Mouse (Mus musculus) lung, postnatal 36 days (tissue): ENCODE data around the gene Slc6a21.
A peak's percentile ranks its signal among the peaks of the same experiment; 100 is the strongest.

ENCODE experiments used
- DNase-seq: peaks from one replicate; pipeline ENCODE4 v3.0.0; 2022; ENCODE audit warnings: mixed read lengths

Gene Slc6a21

DNA sequence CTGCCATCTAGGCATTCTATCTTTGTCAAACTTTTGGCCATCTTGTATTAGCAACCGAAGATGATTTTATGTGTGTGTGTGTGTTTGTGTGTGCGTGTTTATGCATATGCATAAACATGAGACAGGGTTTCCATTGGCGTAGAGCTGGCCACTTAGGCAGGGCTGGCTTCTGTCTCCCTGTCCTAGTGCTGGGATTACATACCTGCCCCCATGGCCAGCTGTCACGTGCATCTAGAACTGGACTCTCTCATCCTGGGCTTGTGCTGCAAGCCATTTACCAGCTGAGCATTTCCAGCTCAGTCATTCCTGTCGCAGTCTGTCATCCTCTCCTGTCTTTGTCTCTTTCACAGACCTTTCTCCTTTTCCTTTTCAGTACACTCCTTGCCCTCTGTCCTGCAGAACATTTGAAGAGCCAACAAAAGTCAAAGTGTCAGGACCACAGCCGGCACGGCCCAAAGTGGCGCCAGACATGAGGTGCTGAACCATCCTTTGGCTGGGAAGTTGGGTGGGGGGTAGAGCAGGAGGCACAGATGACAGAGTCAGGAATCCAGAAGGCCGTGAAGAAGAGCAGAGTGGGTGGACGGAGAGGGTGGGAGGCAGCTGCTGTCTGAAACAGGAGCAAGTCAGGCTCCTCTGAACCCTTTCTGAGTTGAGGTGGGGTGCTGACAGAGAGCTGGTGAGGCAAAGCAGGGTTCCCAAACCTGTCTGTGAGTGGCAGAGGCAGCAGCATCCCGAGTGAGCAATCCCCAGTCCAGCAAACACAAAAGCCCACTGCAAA lies 20.1 kb upstream of the Slc6a21 start:
- no peak for DNase-seq

DNA sequence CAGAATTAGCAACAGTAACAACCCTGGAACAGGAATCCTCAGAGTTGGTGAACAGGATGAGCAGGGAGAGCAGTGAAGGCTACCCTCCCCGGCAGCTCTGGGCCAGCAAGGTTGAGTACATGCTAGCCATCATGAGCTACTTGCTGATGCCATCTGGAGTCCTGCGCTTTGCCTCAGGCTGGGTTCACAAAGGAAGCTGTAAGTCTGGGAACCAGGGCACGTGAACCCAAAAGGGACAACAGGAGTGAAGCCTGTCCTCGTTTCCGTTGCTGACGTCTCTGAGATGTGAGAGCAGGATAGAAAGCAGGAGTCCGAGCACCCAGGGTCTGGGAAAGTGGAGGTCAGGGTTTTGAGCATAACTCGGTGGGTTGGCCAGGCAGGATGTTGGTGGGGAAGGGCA lies 18.0 kb upstream of the Slc6a21 start:
- no peak for DNase-seq

DNA sequence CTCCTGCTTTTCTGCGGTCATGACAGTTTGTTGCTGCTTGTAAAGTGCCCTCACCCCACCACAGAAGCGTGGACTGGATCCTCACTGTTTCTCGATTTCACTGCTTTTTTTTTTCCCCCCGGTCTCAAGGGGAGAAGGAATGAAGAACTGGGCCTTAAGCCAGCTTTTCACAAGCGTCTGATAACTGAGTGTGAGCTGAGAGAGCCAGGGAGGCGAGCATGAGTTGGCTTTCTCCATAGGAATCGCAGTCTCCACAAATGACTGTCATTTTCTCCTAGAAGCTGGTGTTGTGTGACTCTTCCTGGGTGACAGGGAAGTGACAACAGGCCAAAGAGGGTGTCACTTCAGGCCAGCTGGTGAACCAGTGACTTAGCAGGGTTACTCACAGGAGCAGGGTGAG lies 15.0 kb upstream of the Slc6a21 start:
- no peak for DNase-seq

DNA sequence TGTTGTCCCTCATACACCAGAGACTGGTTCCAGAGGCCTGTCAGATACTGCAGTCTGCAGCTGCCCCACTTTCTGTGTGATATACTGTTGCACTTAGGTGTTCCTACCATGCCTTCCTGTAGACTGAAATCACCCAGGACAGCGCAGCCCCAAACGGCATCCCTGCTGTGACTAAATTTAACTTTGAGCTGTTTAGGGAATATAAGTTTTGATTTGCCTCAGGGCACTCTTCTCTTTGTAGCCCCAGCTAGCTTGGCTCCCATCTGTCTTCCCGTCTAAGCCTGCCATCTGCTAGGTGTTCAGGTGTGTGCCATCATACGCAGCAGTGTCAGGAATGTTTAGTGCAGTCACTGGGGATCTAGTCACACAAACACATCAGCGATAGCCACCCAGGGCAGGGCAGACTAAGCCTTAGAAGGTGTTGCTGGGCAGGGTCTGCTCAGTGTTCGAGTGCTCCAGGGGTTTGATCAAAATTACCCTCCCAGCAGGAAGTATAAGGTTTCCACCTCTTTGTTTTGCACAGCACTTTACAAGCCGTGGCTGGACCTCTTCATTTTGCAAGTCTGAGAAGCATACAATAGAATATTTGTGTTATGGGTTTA lies 14.2 kb upstream of the Slc6a21 start:
- DNase-seq, result no peak

DNA sequence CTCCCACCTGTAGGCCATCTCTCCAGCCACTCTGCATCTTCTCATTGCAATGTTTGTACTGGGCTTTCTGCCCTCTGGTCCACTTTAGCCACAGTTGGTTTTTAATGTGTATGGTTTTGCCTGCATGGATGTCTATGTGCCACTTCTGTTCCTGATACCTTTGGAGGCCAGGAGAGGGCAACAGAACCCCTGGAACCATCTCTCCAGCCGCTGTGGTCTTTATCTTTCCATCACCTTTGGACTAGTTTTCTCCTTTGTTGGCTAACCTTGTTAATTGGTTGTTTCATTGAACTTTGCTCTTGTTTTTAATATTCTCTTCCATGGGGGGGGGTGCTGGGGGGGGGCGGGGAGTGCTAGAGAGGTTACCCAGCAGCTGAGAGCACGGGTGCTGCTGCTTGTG lies 13.0 kb upstream of the Slc6a21 start:
- DNase-seq, result no peak

DNA sequence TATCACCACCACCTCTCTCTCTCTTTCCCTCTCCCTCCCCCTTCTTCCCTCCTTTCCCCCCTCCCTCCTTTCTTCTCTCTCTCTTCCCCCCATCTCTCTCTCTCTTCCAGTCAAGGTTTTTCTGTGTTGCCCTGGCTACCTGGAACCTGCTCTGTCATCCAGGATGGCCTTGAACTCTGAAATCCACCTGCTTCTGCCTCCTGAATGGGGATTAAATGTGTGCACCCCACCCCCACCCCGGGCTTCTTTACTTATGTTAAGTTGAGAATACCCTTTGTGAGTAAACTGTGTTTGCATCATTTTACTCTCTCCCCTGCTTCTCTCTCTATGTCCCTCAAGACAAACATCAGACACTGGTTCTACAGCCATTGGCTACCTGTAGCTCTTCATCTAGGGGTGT lies 11.8 kb upstream of the Slc6a21 start:
- DNase-seq, result no peak

DNA sequence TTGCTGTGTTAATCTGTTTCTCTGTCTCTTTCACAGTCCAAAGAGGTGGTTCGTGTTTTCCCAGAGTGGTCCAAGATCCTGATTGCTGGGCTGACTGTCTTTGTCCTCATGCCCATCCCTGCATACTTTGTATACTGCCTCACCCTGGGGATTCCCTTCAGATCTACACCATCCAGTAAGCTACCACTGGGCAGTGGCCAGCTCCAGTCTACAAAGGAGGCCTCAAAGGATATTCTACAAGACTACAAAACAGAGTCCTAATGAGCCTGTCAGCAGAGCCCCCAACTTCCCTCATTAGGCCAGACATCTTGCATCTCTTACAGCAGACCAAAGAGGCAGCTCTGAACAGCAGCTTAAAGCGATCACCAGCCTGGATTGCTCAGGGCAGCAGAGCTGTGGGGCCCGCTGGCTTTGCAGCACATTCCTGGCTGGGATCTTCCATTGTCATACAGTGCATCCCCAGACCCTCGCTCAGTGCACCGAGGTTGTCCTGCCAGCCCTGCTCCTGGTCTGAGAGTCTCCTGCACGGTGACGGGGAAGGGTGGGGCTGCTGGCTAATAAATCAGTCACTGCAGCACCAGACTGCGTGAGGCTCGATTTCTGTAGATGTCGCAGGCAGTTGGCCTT lies 4.4 kb upstream of the Slc6a21 start:
- no peak for DNase-seq

DNA sequence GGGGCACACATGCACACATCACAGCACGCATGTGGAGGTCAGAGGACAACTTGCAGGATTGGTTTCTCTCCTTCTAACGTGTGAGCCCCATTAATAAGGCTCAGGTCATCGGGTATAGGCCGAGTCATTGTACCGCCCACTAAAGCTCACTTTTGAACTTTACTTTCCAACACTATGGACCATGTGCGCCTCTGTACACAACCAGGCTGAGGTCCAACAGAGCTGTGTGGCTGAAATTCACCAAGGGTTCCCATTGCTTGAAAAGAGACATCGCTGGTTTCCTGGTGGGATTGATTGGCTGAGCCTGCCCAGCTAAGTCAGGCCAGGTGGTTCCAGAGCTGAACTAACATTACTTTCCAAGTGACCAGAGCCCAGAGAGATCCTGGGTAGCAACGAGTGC lies 3.6 kb upstream of the Slc6a21 start:
- no peak for DNase-seq

DNA sequence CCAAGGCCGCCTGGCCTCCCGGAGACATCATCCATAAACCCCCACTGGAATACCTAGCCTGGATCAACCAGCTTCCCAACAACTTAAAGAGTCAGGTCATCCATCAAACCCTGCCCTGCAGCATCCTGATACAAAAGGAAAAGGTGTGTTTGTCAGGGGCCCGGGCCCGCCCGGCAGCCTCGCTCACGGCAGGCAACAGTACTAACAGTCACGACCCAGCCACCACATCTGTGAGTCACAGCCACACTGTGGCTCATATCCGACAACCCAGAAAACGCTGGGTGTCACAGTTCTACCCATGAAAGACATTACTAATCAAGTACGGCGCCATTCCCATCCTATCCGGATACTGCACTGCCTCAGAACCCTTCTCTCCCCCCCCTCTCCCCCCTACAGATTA lies 9.2 kb downstream of the Slc6a21 start:
- DNase-seq, result no peak

DNA sequence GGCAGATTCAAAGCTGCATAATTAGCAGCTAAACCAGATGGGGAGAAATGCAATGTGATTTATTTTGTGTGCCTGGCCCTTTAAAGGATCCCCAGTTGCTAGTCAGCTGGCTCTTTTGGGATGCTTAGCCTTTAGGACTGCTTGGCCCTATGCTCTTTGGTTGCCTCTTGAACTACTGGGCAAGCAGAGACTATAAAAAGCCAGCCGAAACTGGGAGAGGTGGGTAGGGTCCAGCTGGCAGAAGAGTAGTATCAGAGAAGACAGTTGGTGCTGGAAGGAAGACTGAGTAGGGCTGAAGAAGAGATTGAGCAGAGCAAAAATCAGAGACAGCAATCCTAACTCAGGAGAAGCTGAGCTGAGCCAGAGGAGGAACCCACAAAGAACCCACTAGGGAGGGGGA lies 19.3 kb downstream of the Slc6a21 start:
- DNase-seq, result no peak

DNA sequence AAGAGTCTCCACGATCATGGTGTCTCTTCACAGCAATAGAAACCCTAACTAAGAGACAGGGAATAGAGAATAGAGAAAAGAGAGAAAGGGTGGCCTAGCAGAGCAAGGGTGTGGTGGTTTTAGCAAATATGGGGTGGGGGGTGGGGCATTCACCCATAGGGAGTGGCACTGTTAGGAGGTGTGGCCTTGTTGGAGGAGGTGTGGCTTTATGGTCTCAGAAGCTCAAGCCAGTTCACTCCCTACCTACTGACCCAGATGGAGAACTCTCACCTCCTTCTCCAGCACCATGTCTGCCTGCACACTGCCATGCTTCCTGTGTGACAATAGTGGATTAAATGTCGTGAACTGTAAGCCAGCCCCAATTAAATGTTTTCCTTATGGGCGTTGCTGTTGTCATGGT lies 20.2 kb downstream of the Slc6a21 start:
- no peak for DNase-seq

DNA sequence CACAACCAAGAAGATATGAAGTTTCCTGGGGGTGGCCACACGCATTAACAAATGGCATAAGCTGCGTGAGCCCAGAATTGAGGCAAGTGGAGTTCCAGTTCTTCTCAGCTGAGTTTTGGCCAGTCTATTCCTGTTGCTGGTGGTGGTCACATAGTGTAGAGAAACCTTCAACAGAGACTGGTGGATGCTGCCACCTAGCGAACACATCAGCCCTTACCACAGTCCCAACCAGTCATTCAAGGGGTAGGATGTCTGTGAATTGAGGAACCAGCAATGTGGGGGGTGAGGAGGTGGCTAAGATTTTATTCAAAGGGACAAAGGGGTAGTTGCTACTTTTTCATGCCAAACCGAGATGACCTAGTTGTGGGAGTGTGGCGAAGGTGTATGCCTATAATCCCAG lies 22.4 kb downstream of the Slc6a21 start:
- peak; percentile 73 for DNase-seq

DNA sequence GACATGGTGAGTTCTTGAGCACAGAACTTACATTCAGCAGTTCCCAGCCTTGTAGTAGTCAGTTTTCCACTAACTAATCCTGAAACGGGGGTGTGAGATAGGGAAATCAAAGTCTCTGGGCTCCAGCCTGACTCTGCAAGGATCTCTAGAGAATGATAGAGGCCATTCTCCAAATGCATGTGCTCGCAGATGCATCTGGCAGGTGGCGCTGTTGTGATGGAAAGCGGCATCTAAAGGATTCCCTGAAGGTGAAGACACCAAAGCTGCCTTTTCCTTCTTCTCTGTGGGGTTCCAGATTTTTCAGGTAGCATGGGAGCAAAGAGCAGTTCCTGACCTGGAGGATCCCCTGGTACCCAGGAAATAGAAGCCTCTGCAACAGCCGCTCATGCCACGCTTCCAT lies 23.0 kb downstream of the Slc6a21 start:
- peak; percentile 80 for DNase-seq

DNA sequence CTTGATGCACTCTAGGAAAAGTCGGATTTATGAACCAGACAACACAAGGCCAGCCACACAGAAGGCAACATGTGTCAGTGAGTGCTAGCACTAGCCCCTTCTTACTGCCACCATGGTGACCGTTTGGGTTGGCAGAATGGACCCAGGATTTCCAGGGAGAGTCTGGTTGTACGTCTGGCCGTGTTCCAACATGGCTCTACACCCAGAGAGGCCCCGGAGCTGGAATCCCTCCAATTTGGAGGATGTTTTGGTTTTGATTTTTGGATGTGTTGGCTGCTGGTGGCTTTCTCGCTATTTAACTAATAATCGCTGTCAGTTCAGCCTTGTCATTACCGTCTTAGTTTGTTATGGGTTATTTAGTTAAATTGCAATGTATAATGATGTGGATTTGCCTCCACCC lies 25.3 kb downstream of the Slc6a21 start:
- no peak for DNase-seq

DNA sequence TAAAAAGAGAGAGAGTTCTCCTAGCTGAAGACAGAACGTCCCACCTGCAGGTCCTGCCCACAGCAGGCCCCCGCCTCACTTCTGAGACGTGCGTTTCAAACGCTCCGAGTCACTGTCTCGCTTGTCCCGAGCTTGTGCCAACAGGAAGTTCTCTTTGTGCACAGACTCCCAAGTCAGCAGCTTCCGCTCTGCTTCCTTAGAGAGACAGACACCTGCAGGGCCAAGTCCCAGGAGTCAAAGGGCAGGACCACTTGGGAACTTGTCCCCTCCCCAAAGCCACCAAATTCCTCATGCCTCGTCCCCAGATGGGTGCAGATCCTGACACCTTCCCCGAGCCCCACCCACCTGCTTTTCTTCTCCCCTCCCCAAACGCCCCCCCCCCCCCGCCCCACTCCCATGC lies 27.6 kb downstream of the Slc6a21 start:
- no peak for DNase-seq

DNA sequence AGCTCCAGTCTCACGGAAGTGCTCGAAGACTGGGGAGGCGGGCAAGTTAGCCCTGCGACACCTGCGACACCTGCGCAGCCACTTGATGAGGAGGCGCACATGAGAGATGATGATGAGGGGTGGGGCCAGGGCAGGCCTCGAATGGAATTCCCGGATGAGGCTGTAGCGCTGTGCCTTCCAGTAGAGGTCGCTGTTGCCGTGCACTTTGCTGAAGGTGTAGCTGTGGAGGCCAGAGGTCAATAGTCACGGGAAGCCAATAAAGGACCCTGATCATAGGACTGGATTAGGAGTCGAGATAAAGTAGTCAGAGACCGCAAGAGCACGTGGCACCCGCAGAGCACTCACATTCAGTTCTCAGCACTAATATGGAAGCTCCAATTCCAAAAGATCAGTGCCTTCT lies 28.0 kb downstream of the Slc6a21 start:
- DNase-seq, result peak; percentile 86

DNA sequence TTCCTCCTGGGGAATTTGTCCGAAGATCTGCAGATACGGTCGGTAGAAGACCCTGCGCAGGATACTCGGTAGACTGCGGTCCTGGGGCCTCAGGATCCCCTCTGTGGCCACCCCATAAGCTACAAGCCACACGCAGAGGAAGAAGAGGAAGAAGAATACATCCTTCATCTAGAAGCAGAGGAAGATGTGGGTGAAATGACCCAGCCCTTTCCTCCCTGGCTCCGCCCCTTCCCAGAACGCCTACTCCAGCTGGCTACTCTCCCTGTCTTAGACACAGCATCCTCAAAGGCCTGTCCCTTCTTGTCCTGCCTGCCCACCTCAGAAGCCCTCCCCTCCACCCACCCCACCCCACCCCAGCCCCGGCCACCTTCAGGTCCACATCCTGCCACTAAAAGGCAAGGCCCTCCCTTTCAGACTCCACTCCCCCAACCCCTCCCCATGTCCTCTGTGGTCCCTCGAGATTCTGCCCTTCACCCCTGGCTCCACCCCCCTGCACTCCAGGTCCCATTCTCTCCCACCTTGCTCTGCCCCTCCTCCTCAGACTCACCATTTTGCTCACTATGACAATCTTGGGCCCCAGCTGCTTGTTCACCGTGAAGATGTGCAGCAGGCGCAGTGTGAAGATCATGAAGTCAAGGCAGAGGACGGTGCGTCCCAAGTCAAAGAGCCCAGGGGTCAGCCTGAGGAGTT lies 31.4 kb downstream of the Slc6a21 start:
- peak; percentile 37 for DNase-seq

DNA sequence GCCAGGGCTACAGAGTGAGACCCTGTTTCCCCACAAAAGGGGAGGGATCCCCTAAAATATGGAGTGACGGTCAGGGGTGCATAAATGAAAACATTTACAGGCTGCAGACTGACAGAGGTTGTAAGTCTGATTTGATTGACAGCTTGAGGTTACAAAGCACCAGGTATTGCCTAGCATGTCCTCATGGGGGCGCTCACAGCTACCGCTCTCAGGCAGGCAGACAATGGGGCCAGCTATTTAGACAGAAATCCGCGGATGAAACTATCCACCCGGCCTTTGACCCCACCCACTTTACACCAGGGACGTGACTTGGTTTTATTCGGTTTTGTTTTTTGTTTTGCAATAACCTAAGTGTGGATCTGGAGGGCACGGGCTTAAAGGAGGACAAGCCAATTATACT lies 32.1 kb downstream of the Slc6a21 start:
- peak; percentile 74 for DNase-seq

DNA sequence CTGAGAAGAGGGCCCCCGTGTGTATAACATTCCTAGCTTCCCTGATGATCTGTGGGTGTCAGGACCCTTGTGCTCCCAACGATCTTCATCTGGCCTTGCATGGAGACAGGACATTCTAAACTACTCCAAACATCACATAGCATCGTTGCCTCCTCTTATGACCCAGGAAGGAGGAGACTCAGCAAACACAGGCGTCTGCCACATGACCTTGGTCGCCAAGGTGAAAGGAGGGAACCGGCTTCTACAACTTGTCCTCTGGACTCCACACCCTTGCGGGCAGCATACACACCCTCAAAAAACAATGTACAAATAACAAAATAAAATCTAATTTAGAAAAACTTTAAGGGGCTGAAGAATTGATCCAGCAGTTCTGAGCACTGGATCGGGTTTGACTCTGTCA lies 34.7 kb downstream of the Slc6a21 start:
- no peak for DNase-seq

DNA sequence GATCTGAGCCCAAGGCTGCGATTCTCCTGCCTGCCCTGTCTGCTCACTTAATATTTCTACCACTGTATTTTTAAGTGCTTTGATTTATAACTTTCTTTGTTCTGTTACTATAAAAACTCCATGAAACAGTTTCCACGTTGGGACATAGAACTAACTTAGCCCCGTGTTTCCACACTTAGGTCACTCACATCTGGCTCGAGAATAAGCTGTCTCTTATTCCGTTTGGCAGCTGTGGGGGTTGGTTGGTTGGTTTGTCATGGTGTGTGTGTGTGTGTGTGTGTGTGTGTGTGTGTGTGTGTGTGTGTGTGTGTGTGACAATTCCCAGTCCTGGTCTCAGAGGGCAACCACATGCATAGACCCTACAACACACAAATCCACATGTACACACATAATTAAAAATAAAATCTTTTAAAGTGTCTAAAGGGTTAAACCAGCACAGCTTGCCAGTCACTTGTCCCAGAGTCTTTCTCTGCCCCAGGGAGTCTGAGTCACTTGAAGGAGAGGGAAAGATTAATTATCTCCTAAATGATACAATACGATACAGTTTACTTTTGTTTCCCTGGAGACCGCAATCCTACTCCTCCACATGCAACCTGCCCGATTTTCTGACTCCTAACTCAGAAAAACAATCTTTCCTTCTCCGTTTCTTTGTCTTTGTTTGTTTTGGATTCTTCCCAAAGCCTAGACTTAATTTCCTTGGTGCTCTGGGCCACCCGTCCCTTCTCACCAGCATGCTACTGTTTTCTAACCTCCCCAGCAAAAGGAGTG lies 35.6 kb downstream of the Slc6a21 start:
- no peak for DNase-seq

DNA sequence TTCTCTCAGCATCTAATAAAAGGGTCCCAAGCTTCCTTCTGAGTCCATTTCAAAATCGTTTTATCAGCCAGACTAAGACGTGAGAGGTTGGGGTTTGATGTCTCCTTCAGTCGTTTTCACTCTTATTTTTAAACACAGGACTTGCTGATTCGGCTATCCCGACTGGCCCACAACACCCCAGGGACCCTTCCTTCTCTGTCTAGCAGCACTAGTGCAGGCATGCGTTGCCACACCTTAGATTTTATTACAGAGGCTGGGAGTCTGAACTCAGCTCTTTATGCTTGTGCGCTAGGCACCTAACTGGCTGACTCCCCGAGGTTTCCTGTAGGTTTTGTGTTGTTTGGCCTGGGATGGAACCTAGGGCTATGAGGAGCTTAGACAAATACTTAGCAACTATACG lies 36.2 kb downstream of the Slc6a21 start:
- no peak for DNase-seq

DNA sequence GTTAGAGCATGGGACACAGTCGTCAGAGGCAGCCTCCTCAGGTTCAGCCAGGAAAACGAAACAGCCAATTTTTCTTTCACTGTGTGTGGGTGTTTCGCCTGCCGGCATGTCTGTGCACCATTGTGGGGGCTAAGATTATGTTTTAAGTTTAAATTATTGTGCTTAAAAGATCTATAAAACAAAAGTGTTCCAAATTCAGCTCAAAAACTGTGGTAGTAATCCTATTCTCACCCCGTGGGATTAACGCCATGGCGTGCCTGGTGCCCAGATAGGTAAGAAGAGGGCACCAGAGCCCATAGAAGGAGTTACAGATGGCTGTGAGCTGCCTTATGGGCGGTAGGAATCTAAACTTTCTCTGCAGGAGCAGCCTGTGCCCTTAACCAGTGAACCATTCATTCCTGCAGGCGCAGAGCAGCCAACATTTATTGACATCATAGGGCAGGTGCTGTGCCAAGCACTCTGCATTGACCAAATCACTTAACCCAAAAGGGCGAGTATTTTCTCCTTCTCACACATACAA lies 37.9 kb downstream of the Slc6a21 start:
- DNase-seq, result no peak

DNA sequence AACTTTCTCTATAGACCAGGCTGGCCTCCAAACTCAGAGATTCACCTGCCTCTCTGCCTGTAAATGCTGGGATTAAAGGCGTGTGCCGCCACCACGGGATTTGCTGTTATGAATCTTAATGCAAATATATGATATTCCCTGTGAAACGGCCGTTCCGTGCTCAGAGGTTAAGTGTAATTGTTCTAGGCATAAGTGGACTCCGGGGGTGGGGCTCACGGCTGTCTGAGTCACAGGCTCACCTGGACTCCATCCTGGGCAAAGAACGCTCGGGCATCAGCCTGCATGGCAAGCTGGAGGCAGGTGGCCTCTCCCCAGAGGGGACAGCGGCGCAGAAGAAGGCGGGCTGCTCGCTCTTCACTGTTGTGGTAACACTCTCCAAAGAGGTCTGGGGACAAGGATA lies 39.2 kb downstream of the Slc6a21 start:
- no peak for DNase-seq
